Comparison of ENCODE assay signal across 29 mouse cellular contexts in genomic region chr8:3625445-3625844, GRCm38 (mm10). TPM values are rescaled to one million over a fixed set of nuclear protein-coding genes. Genes with fewer than 3 reads are reported as not detected.
DNase-seq lines count a peak whose midpoint lies in the region; ATAC-seq and TF ChIP-seq lines count a peak whose summit lies in the region.
"Had no signal": no experiment of that assay in that cellular context is flagged by ENCODE, and none has a peak within 500 bp of the region (broad histone marks: within the 10 kb centered on the region; RNA-seq: fewer than 3 reads in every experiment).

TSS of gene Pcp2 (minus strand) at chr8:3625545.

- H3K4me3 ChIP-seq in cerebellum, adult 2 months (replicated peaks; ENCODE audit: insufficient read depth, low read depth, low read length), result no peak within 1 kb of the TSS
- H3K4me3 ChIP-seq in hindbrain, embryonic 15.5 days, result no peak within 1 kb of the TSS
- H3K4me3 ChIP-seq in hindbrain, embryonic 10.5 days, result no peak within 1 kb of the TSS
- no peak within 1 kb of the TSS for H3K4me3 ChIP-seq in neural tube, embryonic 15.5 days (replicated peaks)
- H3K4me3 ChIP-seq in MEL (ENCODE audit: control insufficient read depth in 1 of 2, insufficient read depth in 1 of 2, low read depth in 2 of 2, low read length in 2 of 2), result no peak within 1 kb of the TSS
- H3K4me3 ChIP-seq: embryonic facial prominence, embryonic 12.5 days; embryonic facial prominence, embryonic 15.5 days; gastrocnemius, adult 2 months; heart, embryonic 13.5 days had no signal

- DNase-seq in cerebellum, adult 2 months, result no peak
- DNase-seq in cerebellum, adult 9-10 months, result no peak
- no peak for DNase-seq in hindbrain, embryonic 10.5 days (ENCODE audit: low spot score)
- no peak for DNase-seq in neural tube, embryonic 10.5 days (ENCODE audit: extremely low spot score, low spot score)
- no peak for DNase-seq in MEL (ENCODE audit: low read depth, low spot score)
- DNase-seq: adrenal gland, postnatal 10 days; adrenal gland, postnatal 36 days; cerebellum, adult 18-20 months; cerebellum, postnatal 10 days; cerebellum, postnatal 36 days; embryo, embryonic 11 days; forebrain, postnatal 0 days; gastrocnemius, adult 2 months; gastrocnemius, postnatal 14 days; heart, adult 18-20 months; heart, postnatal 14 days; heart, postnatal 4 days had no signal

- H3K9ac ChIP-seq in hindbrain, embryonic 15.5 days, result no peak within 1 kb of the TSS
- H3K9ac ChIP-seq in neural tube, embryonic 15.5 days (replicated peaks), result 0 out of 2 replicates have a peak within 1 kb of the TSS, but pooled peaks have one; percentile 5
- H3K9ac ChIP-seq in MEL (ENCODE audit: control insufficient read depth, low read depth, low read length, poor library complexity, severe bottlenecking), result no peak within 1 kb of the TSS
- H3K9ac ChIP-seq: embryonic facial prominence, embryonic 12.5 days; embryonic facial prominence, embryonic 15.5 days; forebrain, postnatal 0 days; heart, embryonic 13.5 days; hindbrain, embryonic 14.5 days had no signal

- TF ChIP-seq CTCF in cerebellum, adult 2 months (IDR thresholded peaks at IDR 0.05; ENCODE audit: borderline replicate concordance, insufficient read depth, low read depth, low read length), result no peak
- TF ChIP-seq CTCF in MEL (IDR thresholded peaks at IDR 0.05 in 2 of 3, conservative IDR thresholded peaks at IDR 0.05 in 1 of 3; ENCODE audit: control insufficient read depth in 1 of 3, insufficient read depth in 1 of 3, low read depth in 2 of 3, low read length in 3 of 3, poor library complexity in 1 of 3, severe bottlenecking in 1 of 3), result no peak

- no peaks in the 10 kb centered on the region for H3K36me3 ChIP-seq in hindbrain, embryonic 15.5 days
- no peaks in the 10 kb centered on the region for H3K36me3 ChIP-seq in hindbrain, embryonic 10.5 days
- no peaks in the 10 kb centered on the region for H3K36me3 ChIP-seq in neural tube, embryonic 15.5 days
- H3K36me3 ChIP-seq in MEL (ENCODE audit: control insufficient read depth in 1 of 2, insufficient read depth in 2 of 2, low read length in 2 of 2), result peaks cover 0 to 22% of the 10 kb centered on the region in 2 experiments; a peak in 2 of 4 replicates
- H3K36me3 ChIP-seq: embryonic facial prominence, embryonic 12.5 days; embryonic facial prominence, embryonic 15.5 days; heart, embryonic 13.5 days had no signal

- no peak for TF ChIP-seq RAD21 in MEL (IDR thresholded peaks at IDR 0.05; ENCODE audit: low read depth, low read length)

- no peak within 1 kb of the TSS for H3K4me2 ChIP-seq in hindbrain, embryonic 15.5 days
- H3K4me2 ChIP-seq in neural tube, embryonic 15.5 days, result no peak within 1 kb of the TSS
- H3K4me2 ChIP-seq: embryonic facial prominence, embryonic 12.5 days; embryonic facial prominence, embryonic 15.5 days; heart, embryonic 13.5 days; hindbrain, embryonic 14.5 days had no signal

- no peak for TF ChIP-seq POLR2A in cerebellum, adult 2 months (IDR thresholded peaks at IDR 0.05; ENCODE audit: borderline replicate concordance, insufficient read depth, low read length)
- no peak for TF ChIP-seq POLR2A in MEL (IDR thresholded peaks at IDR 0.05; ENCODE audit: control insufficient read depth in 1 of 2, insufficient read depth in 1 of 2, low read depth in 1 of 2, low read length in 2 of 2, poor library complexity in 1 of 2)

- H3K79me2 ChIP-seq in MEL (ENCODE audit: control insufficient read depth, insufficient read depth, low read length, poor library complexity), result peaks cover 12% of the 10 kb centered on the region

- no peaks in the 10 kb centered on the region for H3K27me3 ChIP-seq in cerebellum, adult 2 months (ENCODE audit: control insufficient read depth, insufficient read depth, low read length)
- H3K27me3 ChIP-seq in hindbrain, embryonic 15.5 days, result no peaks in the 10 kb centered on the region
- H3K27me3 ChIP-seq in hindbrain, embryonic 10.5 days (ENCODE audit: insufficient read depth, poor library complexity, severe bottlenecking), result peaks cover 20% of the 10 kb centered on the region; the same call in 1 of the 2 replicates
- H3K27me3 ChIP-seq in neural tube, embryonic 15.5 days (replicated peaks), result peaks cover 10% of the 10 kb centered on the region
- H3K27me3 ChIP-seq in MEL (ENCODE audit: control insufficient read depth in 1 of 2, insufficient read depth in 2 of 2, low read length in 2 of 2), result no peaks in the 10 kb centered on the region
- H3K27me3 ChIP-seq: Patski had no signal

- H3K27ac ChIP-seq in cerebellum, adult 2 months (ENCODE audit: insufficient read depth, low read length), result no peak within 1 kb of the TSS
- H3K27ac ChIP-seq in hindbrain, embryonic 15.5 days (replicated peaks), result no peak within 1 kb of the TSS
- H3K27ac ChIP-seq in hindbrain, embryonic 10.5 days, result no peak within 1 kb of the TSS
- H3K27ac ChIP-seq in neural tube, embryonic 15.5 days (replicated peaks), result no peak within 1 kb of the TSS
- H3K27ac ChIP-seq in MEL (ENCODE audit: control insufficient read depth, low read depth, low read length), result peak within 1 kb of the TSS; percentile 14; the same call in 1 of the 2 replicates
- H3K27ac ChIP-seq: embryonic facial prominence, embryonic 12.5 days; embryonic facial prominence, embryonic 15.5 days; gastrocnemius, adult 2 months; heart, embryonic 13.5 days; hindbrain, embryonic 14.5 days had no signal

- WGBS in cerebellum, adult 2 months, result 59% methylated on average over 1 of the region's 1 CpGs
- WGBS in hindbrain, embryonic 15.5 days, result 69% methylated on average over 1 of the region's 1 CpGs
- 56% methylated on average over 1 of the region's 1 CpGs for WGBS in hindbrain, embryonic 10.5 days
- WGBS in neural tube, embryonic 15.5 days, result 58% methylated on average over 1 of the region's 1 CpGs

- H3K4me1 ChIP-seq in cerebellum, adult 2 months (ENCODE audit: control insufficient read depth, insufficient read depth, low read length), result peaks cover 3% of the 10 kb centered on the region; the same call in 1 of the 2 replicates
- peaks cover 13% of the 10 kb centered on the region for H3K4me1 ChIP-seq in hindbrain, embryonic 15.5 days (replicated peaks)
- peaks cover 11% of the 10 kb centered on the region for H3K4me1 ChIP-seq in hindbrain, embryonic 10.5 days (replicated peaks)
- peaks cover 15% of the 10 kb centered on the region for H3K4me1 ChIP-seq in neural tube, embryonic 15.5 days
- H3K4me1 ChIP-seq in MEL (ENCODE audit: control insufficient read depth in 1 of 2, insufficient read depth in 2 of 2, low read length in 2 of 2), result peaks cover 10 to 25% of the 10 kb centered on the region in 2 experiments

- H3K9me3 ChIP-seq in hindbrain, embryonic 15.5 days, result no peaks in the 10 kb centered on the region
- no peaks in the 10 kb centered on the region for H3K9me3 ChIP-seq in hindbrain, embryonic 10.5 days
- H3K9me3 ChIP-seq in neural tube, embryonic 15.5 days (replicated peaks), result no peaks in the 10 kb centered on the region
- no peaks in the 10 kb centered on the region for H3K9me3 ChIP-seq in MEL (replicated peaks; ENCODE audit: insufficient read depth, low read length)
- H3K9me3 ChIP-seq: embryonic facial prominence, embryonic 12.5 days; embryonic facial prominence, embryonic 15.5 days; heart, embryonic 13.5 days had no signal

- no peak for ATAC-seq in hindbrain, embryonic 15.5 days (ENCODE audit: low FRiP score, low read depth)
- ATAC-seq in neural tube, embryonic 15.5 days (ENCODE audit: low FRiP score), result no peak
- ATAC-seq: forebrain, embryonic 14.5 days; forebrain, postnatal 0 days; inflammation-experienced regulatory T-cells, adult 6 months; intestine, embryonic 16.5 days; Patski had no signal

- no peak for TF ChIP-seq EP300 in MEL (IDR thresholded peaks at IDR 0.05; ENCODE audit: low read depth in 1 of 2, low read length in 2 of 2)

TF ChIP-seq in MEL, 35 proteins besides CTCF, POLR2A, EP300 and RAD21:
- TF ChIP-seq ZC3H11A (IDR thresholded peaks at IDR 0.05; ENCODE audit: low read depth, low read length) (no peak), MEF2A (IDR thresholded peaks at IDR 0.05; ENCODE audit: extremely low read depth, insufficient replicate concordance, low read depth, low read length, poor library complexity, severe bottlenecking) (no peak), MAFK (IDR thresholded peaks at IDR 0.05; ENCODE audit: borderline replicate concordance, low read depth, low read length) (no peak), BHLHE40 (IDR thresholded peaks at IDR 0.05; ENCODE audit: borderline replicate concordance, low read depth, low read length) (no peak), POLR2AphosphoS2 (IDR thresholded peaks at IDR 0.05; ENCODE audit: low read length) (no peak)

RNA-seq across cellular contexts. Expression of gene Pcp2, which starts in this region (rescaled TPM):
- 2,128 and 2,417 TPM in 2 replicates for polyA plus RNA-seq in cerebellum, adult 2 months (2012; rRNA removed)
- 9.5 and 22.9 TPM in 2 replicates for polyA plus RNA-seq in hindbrain, embryonic 15.5 days (2015; fragmentation: Nextera tagmentation; extraction: Ambion mirVana)
- polyA plus RNA-seq in hindbrain, embryonic 10.5 days (2016; fragmentation: Nextera tagmentation; extraction: Ambion mirVana), result 0.22 TPM in 1 of 2 replicates, not detected in the other
- 0.11 and 0.82 TPM in 2 replicates for polyA plus RNA-seq in neural tube, embryonic 15.5 days (2015; fragmentation: Nextera tagmentation; extraction: Ambion mirVana)
- total RNA-seq in MEL (2012; rRNA removed), result 0.29 and 0.54 TPM in 2 replicates
- polyA plus RNA-seq in MEL (2012; ENCODE audit: insufficient read depth in 1 of 2, insufficient read length in 2 of 2, low read depth in 1 of 2, low replicate concordance in 2 of 2, missing spikeins in 1 of 2), result under 1 TPM in 1 of 2 experiments, not detected in 1; 0.35 TPM
- total RNA-seq: adrenal gland, adult 18-20 months; adrenal gland, postnatal 10 days; adrenal gland, postnatal 36 days; forebrain, postnatal 0 days; gastrocnemius, adult 2 months; heart, adult 18-20 months; heart, postnatal 14 days; heart, postnatal 4 days had no signal
- polyA plus RNA-seq: cortical plate, adult 2 months; forebrain, postnatal 0 days; heart, embryonic 13.5 days; inflammation-experienced regulatory T-cells, adult 6 months; Patski had no signal

Comparison
In these comparisons a context has a peak if more than half of its experiments do, and no peak if none do; other contexts are left out.
1. RNA of gene Pcp2 (polyA plus RNA-seq): 2,128 to 2,417 TPM in cerebellum, adult 2 months; 9.5 to 22.9 TPM in hindbrain, embryonic 15.5 days, 0.11 to 0.82 TPM in neural tube, embryonic 15.5 days, 0.35 TPM in MEL and 0.22 TPM in hindbrain, embryonic 10.5 days; every median in the first group is over 10 times any median in the second.